Mouse (Mus musculus) heart, embryonic 15.5 days (tissue): ENCODE data around the gene Srms. TPM values are rescaled to one million over a fixed set of nuclear protein-coding genes. Genes with fewer than 3 reads are reported as not detected.

Source experiments
- ATAC-seq: fragments of 200-750 bp; cut with Nextera tagmentation; replicated peaks from 2 replicates; pipeline ENCODE4 v1.8.0; 2017; ENCODE audit warnings: low read depth, moderate TSS enrichment; ENCODE audit not compliant: insufficient number of reproducible peaks, insufficient read depth, low FRiP score
- H3K27ac ChIP-seq: fragments of 300-500 bp; sonication (generic); 2 replicates; pipeline ENCODE4 v1.5.1; 2015; ENCODE audit warnings: mild to moderate bottlenecking, inconsistent platforms
- H3K27me3 ChIP-seq: fragments of 300-500 bp; sonication (generic); 2 replicates; pipeline ENCODE4 v1.6.1; 2015; ENCODE audit warnings: inconsistent platforms
- H3K36me3 ChIP-seq: fragments of 300-500 bp; sonication (generic); 2 replicates; pipeline ENCODE4 v1.6.1; 2015; ENCODE audit warnings: mild to moderate bottlenecking, inconsistent platforms
- H3K4me1 ChIP-seq: fragments of 300-500 bp; sonication (generic); replicated peaks from 2 replicates; pipeline ENCODE4 v1.6.1; 2015; ENCODE audit warnings: inconsistent platforms
- H3K4me2 ChIP-seq: fragments of 300-500 bp; sonication (generic); 2 replicates; pipeline ENCODE4 v1.6.1; 2015; ENCODE audit warnings: inconsistent platforms, mild to moderate bottlenecking, moderate library complexity
- H3K4me3 ChIP-seq: fragments of 300-500 bp; sonication (generic); 2 replicates; pipeline ENCODE4 v1.5.1; 2015; ENCODE audit warnings: mild to moderate bottlenecking, inconsistent platforms
- H3K9ac ChIP-seq: fragments of 300-500 bp; sonication (generic); 2 replicates; pipeline ENCODE4 v1.6.1; 2015; ENCODE audit warnings: mild to moderate bottlenecking, inconsistent platforms
- H3K9me3 ChIP-seq: fragments of 300-500 bp; sonication (generic); replicated peaks from 2 replicates; pipeline ENCODE4 v1.6.1; 2016; ENCODE audit warnings: inconsistent platforms
- WGBS: fragments of 180-500 bp; shearing (Covaris S2); methylation state at CpG from one replicate; pipeline ENCODE4 v1.1.7; 2015; ENCODE audit warnings: mixed read lengths; 5-methylcytosine and 5-hydroxymethylcytosine counted together
- polyA plus RNA-seq: library from polyadenylated mRNA; unstranded; fragments of >200 nt; fragmentation: Nextera tagmentation; extraction: Ambion mirVana; gene quantifications from 2 replicates; pipeline ENCODE4 v1.2.1, GENCODE M21; 2015

The Srms gene
- polyA plus RNA-seq, 1 experiment from 2014 or later, result 0.09 TPM

DNA sequence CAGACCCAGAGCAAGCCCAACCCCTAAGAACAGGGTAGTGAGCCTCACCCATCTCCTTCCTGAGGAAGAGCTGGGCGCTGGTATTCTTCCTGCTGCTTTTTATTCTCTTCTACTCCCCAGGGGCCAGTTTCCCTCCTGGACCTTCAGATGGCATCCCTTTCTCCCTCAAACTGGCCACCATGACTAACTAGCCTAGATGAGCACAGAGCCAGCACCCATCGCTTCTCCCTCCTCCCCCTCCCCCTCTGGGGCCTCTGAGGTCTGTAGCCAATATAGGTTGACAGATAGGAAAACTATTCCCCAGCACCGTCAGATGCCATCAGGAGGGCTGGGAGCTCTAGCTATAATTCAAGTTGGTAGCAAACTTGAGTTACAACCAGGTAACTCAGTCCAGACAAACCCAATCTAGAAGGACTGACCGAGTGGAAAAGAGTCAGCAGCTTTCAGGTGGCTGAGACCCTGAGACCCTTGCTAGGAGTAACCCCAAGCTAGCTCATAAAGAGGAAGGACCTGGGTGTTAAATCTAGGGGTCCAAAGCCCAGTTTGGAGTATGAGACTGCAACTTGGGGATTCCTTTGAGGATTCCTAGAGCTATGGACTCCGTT, 6.0 kb upstream of the Srms start:
- no peaks in the 10 kb centered on the region for H3K9me3 ChIP-seq
- H3K4me3 ChIP-seq, result no peak overlapping the region
- peaks cover 19% of the 10 kb centered on the region for H3K27me3 ChIP-seq
- H3K36me3 ChIP-seq, result no peaks in the 10 kb centered on the region
- whole genome bisulfite sequencing, result 48% methylated on average over 5 of the region's 5 CpGs
- ATAC-seq, result no peak
- H3K4me1 ChIP-seq, result peaks cover 14% of the 10 kb centered on the region
- H3K4me2 ChIP-seq, result peak overlapping the region; percentile 67; the same call in 1 of the 2 replicates
- no peak overlapping the region for H3K9ac ChIP-seq
- peak overlapping the region; percentile 60; the same call in 1 of the 2 replicates for H3K27ac ChIP-seq

DNA sequence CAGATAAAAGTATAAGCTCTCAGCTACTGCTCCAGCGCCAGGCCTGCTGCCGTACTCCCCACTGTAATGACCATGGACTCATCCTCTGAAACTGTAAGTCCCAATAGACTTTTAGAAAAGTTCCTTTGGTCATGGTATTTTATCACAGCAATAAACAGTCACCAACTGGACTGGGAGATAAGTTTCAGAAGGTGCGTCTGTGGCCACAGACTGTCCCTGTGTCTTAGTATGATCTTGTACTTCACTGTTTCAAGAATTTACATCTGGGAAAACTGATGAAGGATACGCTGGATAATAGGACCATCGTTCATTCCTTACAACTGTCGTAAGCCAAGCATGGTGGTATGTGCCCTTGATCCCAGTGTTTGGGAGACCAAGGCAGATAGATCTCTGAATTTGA, 3.1 kb upstream of the Srms start:
- Histone ChIP-seq H3K27ac (no peak overlapping the region), H3K4me2 (no peak overlapping the region), H3K9ac (no peak overlapping the region), H3K9me3 (no peaks in the 10 kb centered on the region), H3K27me3 (peaks cover 48% of the 10 kb centered on the region), H3K4me3 (no peak overlapping the region), H3K4me1 (peaks cover 24% of the 10 kb centered on the region), H3K36me3 (no peaks in the 10 kb centered on the region)
- no peak for ATAC-seq
- 81% methylated on average over 6 of the region's 6 CpGs for WGBS

DNA sequence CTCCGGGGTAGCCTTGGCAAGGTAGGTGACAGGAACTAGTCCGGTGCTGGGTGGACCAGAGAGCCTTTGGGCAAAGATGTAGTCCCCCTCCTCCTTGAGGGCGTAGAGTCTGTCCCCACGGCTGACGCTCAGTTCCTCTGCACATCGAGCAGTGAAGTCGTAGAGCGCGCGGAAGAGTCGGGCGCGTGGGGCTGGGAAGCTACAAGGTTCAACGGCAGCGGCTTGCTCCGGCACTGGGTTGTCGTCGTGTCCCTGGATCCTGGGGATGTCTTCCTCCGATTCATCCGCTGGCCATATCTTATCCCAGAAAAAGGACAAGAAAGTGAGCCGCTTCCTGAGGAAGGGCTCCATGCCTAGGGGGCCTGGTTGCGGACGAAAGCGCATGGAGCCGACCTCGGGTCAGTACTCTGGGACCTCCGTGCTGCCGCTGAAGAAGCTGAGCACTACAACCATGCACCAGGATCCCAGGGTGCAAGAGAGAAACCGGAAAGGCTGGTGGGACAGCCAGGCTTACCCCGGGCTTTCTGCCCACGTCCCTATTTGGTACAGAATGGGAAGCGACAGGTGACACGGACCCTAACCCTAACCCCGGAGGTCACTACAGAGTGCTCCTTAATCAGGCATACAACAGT, 480 bp downstream of the Srms start:
- Histone ChIP-seq H3K9ac (no peak overlapping the region; the same call in none of the 2 replicates), H3K27me3 (peaks cover 60% of the 10 kb centered on the region), H3K9me3 (no peaks in the 10 kb centered on the region), H3K36me3 (no peaks in the 10 kb centered on the region), H3K4me2 (peak overlapping the region; percentile 65), H3K27ac (no peak overlapping the region), H3K4me3 (peak overlapping the region; percentile 42), H3K4me1 (peaks cover 10% of the 10 kb centered on the region)
- no peak for ATAC-seq
- 3% methylated on average over 34 of the region's 34 CpGs for WGBS

DNA sequence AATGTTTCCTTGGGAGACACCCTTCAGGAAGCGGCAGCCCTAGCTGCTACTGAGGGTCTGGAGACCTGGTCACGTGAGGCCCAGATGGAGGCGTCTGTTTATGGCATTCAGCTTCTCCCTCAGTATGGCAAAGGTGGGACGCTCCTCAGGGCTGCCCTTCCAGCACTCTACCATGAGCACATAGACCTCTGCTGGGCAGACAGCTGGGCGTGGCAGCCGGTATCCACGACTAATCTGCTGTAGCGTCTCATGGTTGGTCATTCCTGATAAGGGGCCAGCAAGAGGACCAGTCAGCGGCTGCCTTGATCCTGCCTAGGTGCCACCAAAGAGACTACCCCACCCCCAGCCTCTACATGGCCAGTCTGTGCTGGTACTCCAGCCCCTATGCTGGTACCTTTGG, 6.9 kb downstream of the Srms start:
- 73% methylated on average over 9 of the region's 9 CpGs for WGBS
- no peak for ATAC-seq
- Histone ChIP-seq H3K9ac (no peak overlapping the region), H3K4me1 (no peaks in the 10 kb centered on the region), H3K4me3 (no peak overlapping the region), H3K36me3 (no peaks in the 10 kb centered on the region), H3K27ac (no peak overlapping the region), H3K4me2 (no peak overlapping the region), H3K27me3 (peaks cover 28% of the 10 kb centered on the region), H3K9me3 (no peaks in the 10 kb centered on the region)

DNA sequence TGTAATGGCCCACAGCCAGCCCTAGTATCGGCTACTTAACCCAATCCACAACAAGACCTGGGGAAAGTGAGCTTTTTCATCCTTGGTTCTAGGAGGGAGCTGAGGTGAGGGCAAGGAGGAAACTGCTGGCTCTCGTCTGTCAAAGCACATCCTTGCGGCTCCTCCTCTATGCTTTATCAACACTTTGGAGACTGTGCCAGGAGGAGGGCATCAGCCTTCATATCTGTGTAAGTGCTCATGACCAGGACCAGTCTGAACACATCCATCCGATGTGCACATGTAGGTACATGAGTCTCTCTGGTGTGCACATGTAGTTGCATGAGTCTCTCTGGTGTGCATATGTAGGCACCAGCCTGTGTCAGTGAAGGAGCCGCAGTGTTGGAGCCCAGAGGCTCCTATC, 7.3 kb downstream of the Srms start:
- H3K9ac ChIP-seq, result no peak overlapping the region
- no peak overlapping the region for H3K27ac ChIP-seq
- no peak overlapping the region for H3K4me2 ChIP-seq
- no peaks in the 10 kb centered on the region for H3K36me3 ChIP-seq
- H3K27me3 ChIP-seq, result peaks cover 23% of the 10 kb centered on the region
- no peaks in the 10 kb centered on the region for H3K9me3 ChIP-seq
- 64% methylated on average over 5 of the region's 5 CpGs for WGBS
- no peak overlapping the region for H3K4me3 ChIP-seq
- no peak for ATAC-seq
- no peaks in the 10 kb centered on the region for H3K4me1 ChIP-seq

DNA sequence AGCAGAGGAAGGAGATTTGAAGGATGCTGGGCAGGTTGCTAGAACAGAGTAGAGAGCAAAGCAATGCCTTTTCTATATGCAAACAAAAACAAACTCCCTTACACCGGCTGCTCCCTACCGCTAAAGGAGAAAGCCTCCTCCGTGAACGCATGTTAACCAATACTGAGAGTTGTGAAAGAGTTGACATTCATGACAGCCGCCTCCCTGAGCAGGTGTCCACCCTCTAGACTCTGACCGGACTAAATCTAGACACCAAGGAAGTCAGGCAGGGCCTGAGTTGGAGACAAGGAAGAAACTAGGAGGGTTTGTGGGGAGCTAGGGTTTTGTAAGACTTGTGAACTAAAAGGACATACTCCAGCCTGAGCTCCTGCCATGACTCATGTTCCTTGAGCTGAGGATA, 10.1 kb downstream of the Srms start:
- 75% methylated on average over 6 of the region's 6 CpGs for WGBS
- Histone ChIP-seq H3K9ac (no peak overlapping the region), H3K9me3 (no peaks in the 10 kb centered on the region), H3K36me3 (no peaks in the 10 kb centered on the region), H3K4me3 (no peak overlapping the region), H3K4me2 (no peak overlapping the region), H3K27ac (no peak overlapping the region), H3K4me1 (no peaks in the 10 kb centered on the region), H3K27me3 (peaks cover 17% of the 10 kb centered on the region)
- no peak for ATAC-seq

DNA sequence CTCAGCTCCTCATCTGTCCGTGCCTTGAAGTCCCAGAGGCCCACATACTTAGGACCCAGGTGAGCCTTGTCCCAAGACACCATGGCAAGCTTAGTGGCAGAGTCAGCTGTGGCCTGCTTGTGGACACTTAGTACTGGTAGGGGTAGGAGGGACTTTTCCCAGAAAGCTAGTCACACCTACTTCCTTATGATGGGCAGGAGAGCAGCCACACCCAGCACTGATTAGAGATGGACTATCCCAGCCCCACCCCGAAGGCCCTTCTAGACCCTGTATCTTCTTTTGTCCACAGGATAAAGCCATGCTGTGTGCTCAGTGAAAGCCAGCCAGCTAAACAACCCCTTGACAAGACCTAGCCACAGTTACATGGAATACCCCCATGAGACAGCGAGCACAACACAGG, 10.6 kb downstream of the Srms start, which contains the start of gene Ptk6:
Gene Ptk6 (minus strand): TSS at position 368 of the 400 bp plus-strand sequence.
- no peak within 1 kb of the TSS for H3K9ac ChIP-seq
- H3K27ac ChIP-seq, result no peak within 1 kb of the TSS
- no peaks in the 10 kb centered on the region for H3K9me3 ChIP-seq
- 77% methylated on average over 3 of the region's 3 CpGs for WGBS
- ATAC-seq, result no peak
- no peaks in the 10 kb centered on the region for H3K36me3 ChIP-seq
- H3K4me3 ChIP-seq, result no peak within 1 kb of the TSS
- H3K4me2 ChIP-seq, result no peak within 1 kb of the TSS
- peaks cover 17% of the 10 kb centered on the region for H3K27me3 ChIP-seq
- no peaks in the 10 kb centered on the region for H3K4me1 ChIP-seq

DNA sequence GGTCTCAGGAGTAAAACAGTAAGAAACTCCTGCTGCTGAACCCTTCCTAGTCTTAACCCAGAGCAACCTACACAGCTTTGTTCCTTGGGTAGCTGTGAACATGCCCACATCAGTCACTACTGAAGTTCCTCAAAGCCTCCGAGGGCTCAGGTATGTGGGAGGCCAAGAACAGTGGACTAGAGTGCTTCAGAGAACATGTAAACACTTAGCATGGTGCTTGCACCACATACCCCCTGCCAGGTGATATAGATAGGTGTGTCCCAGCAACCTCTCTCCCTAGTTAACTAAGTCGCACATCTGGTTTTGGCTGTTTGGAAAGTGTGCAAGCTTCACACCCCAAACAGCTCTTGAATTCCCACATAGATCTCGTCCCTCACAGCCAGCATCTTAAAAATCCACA, 11.4 kb downstream of the Srms start:
- no peaks in the 10 kb centered on the region for H3K36me3 ChIP-seq
- H3K27ac ChIP-seq, result no peak overlapping the region
- H3K27me3 ChIP-seq, result peaks cover 17% of the 10 kb centered on the region
- no peak for ATAC-seq
- H3K4me2 ChIP-seq, result no peak overlapping the region
- no peaks in the 10 kb centered on the region for H3K9me3 ChIP-seq
- H3K9ac ChIP-seq, result no peak overlapping the region
- WGBS, result 62% methylated on average over 3 of the region's 3 CpGs
- no peaks in the 10 kb centered on the region for H3K4me1 ChIP-seq
- no peak overlapping the region for H3K4me3 ChIP-seq

DNA sequence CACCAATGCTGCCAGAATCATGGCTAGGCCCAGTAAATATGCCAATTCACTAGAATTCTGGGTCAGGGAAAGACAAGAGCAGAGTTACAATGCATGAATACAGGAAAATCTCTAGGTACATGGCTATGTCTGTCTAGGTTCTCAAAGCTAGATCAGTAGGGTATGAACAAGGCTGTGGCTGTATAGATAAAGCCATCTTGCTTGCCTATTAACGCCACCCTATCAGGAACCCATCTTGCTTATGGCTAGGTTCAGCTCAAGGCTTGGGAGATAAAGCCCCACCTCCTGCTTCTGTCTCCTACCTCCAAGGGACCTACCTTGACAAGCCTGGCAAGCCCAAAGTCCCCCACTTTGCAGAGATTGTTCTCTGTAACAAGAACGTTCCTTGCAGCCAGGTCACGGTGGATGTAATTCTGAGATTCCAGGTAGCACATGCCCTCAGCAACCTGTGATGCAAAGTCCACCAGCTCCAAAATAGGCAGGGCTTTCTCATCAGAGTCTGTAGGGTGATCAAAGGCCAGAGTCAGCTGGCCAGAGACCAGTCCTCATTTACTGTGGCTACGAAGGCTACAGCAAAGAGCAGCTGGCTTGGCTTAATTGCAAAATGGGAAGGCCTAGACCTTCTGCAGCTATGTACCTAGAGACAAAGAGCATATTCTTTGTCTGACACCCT, 16.2 kb downstream of the Srms start:
- ATAC-seq, result no peak
- no peaks in the 10 kb centered on the region for H3K4me1 ChIP-seq
- no peaks in the 10 kb centered on the region for H3K9me3 ChIP-seq
- no peak overlapping the region for H3K9ac ChIP-seq
- H3K36me3 ChIP-seq, result no peaks in the 10 kb centered on the region
- no peak overlapping the region for H3K4me3 ChIP-seq
- no peak overlapping the region for H3K27ac ChIP-seq
- no peak overlapping the region for H3K4me2 ChIP-seq
- 75% methylated on average over 4 of the region's 4 CpGs for WGBS
- peaks cover 6% of the 10 kb centered on the region; the same call in 1 of the 2 replicates for H3K27me3 ChIP-seq

DNA sequence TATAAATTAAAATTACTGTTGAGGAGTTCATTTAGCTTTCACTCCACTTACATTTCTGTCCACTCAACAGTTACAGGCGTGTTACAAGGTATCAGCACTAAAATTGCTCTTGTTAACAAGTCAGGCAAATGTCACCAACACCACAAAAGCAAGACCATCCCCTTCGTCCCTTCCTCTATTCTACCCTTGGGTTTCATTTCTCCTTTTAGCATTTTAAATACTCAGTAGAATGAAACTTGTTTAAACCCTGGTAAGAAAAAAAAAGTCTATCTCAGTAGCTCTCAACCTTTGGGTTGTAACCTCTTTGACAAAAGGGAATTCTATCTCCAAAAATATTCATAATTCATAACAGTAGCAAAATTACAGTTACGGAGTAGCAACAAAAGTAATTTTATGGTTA, 19.9 kb downstream of the Srms start:
- WGBS, result 56% methylated on average over 3 of the region's 3 CpGs
- H3K4me1 ChIP-seq, result peaks cover 6% of the 10 kb centered on the region
- H3K9me3 ChIP-seq, result no peaks in the 10 kb centered on the region
- no peaks in the 10 kb centered on the region; the same call in 1 of the 2 replicates for H3K27me3 ChIP-seq
- no peak overlapping the region for H3K4me3 ChIP-seq
- H3K27ac ChIP-seq, result no peak overlapping the region
- H3K36me3 ChIP-seq, result no peaks in the 10 kb centered on the region
- no peak overlapping the region for H3K4me2 ChIP-seq
- no peak overlapping the region for H3K9ac ChIP-seq
- no peak for ATAC-seq

DNA sequence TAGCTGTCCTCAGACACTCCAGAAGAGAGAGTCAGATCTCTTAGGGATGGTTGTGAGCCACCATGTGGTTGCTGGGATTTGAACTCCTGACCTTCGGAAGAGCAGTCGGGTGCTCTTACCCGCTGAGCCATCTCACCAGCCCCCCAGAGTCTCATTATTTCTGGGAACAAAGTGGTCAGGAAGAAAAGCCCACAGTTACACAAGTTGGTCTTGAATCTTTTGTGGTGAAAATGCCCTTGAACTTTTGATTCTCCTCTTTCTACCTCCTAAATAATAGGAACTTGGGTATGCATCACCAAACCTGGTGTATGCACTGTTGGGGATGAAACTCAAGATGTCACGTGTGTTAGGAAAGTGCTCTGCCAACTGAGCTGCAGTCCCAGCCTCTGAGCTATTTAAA, 21.0 kb downstream of the Srms start:
- no peak for ATAC-seq
- peaks cover 6% of the 10 kb centered on the region for H3K4me1 ChIP-seq
- H3K36me3 ChIP-seq, result no peaks in the 10 kb centered on the region

More for the DNA sequence above, 21.0 kb downstream of the Srms start:
- no peak overlapping the region for H3K4me3 ChIP-seq
- H3K4me2 ChIP-seq, result no peak overlapping the region
- no peaks in the 10 kb centered on the region for H3K9me3 ChIP-seq
- H3K9ac ChIP-seq, result no peak overlapping the region
- 58% methylated on average over 4 of the region's 4 CpGs for WGBS
- no peaks in the 10 kb centered on the region; the same call in 1 of the 2 replicates for H3K27me3 ChIP-seq
- H3K27ac ChIP-seq, result no peak overlapping the region
